Comparison of ENCODE assay signal across 8 mouse cellular contexts in the genomic region with DNA sequence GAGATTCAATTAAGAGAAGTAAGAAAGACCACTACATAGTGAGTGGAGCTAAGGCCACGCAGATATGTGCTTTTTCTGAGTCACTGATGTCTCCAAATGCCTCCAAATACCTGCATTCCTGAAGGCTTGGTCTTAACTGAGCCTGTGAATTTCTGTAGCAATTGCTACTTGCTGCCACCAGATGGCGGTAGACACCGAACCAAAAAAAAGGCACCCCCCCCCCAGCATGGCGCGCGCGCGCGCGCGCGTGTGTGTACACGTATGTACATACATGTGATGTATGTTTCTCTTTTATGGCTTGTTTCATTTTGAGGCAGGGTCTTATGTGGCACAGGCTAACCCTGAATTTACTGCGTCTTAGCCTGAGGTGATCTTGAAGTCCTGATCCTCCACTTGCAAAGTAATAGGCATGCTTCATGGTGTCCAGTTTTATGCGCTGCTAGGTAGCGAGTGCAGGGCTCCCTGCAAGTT. TPM values are rescaled to one million over a fixed set of nuclear protein-coding genes. Genes with fewer than 3 reads are reported as not detected.
DNase-seq lines count a peak whose midpoint lies in the region; ATAC-seq and TF ChIP-seq lines count a peak whose summit lies in the region.

No protein-coding gene starts in this region.

- DNase-seq in kidney, adult 2 months = no peak
- DNase-seq in kidney, adult 18-20 months = no peak
- peak; percentile 20 for DNase-seq in ES-E14 (ENCODE audit: low read depth, low spot score)
- no peak for DNase-seq in layer of hippocampus, adult 9-10 months (ENCODE audit: low spot score)
- no peak for DNase-seq in layer of hippocampus, adult 11-12 months (ENCODE audit: low spot score)

- peak; percentile 56 for TF ChIP-seq CTCF in kidney, adult 2 months (conservative IDR thresholded peaks at IDR 0.05; ENCODE audit: insufficient read depth, insufficient read length, low read depth, low read length)

- H3K27ac ChIP-seq in kidney, adult 2 months (ENCODE audit: insufficient read depth, low read depth, low read length) = no peak overlapping the region
- H3K27ac ChIP-seq in ES-E14 (ENCODE audit: insufficient read depth, low read depth, low read length, poor library complexity, severe bottlenecking) = no peak overlapping the region
- H3K27ac ChIP-seq in embryonic facial prominence, embryonic 12.5 days = no peak overlapping the region
- H3K27ac ChIP-seq in intestine, embryonic 15.5 days = no peak overlapping the region
- no peak overlapping the region for H3K27ac ChIP-seq in midbrain, embryonic 13.5 days

- H3K4me3 ChIP-seq in kidney, adult 2 months (ENCODE audit: insufficient read depth, low read depth, low read length) = no peak overlapping the region
- H3K4me3 ChIP-seq in ES-E14 (ENCODE audit: insufficient read depth in 1 of 2, low read depth in 1 of 2, low read length in 2 of 2, poor library complexity in 1 of 2, severe bottlenecking in 1 of 2) = no peak overlapping the region
- H3K4me3 ChIP-seq in embryonic facial prominence, embryonic 12.5 days = no peak overlapping the region
- peak overlapping the region; percentile 15; the same call in 1 of the 2 replicates for H3K4me3 ChIP-seq in intestine, embryonic 15.5 days (replicated peaks)
- H3K4me3 ChIP-seq in midbrain, embryonic 13.5 days (replicated peaks) = no peak overlapping the region

- H3K4me1 ChIP-seq in kidney, adult 2 months (ENCODE audit: control insufficient read depth, insufficient read depth, low read length) = no peaks in the 10 kb centered on the region
- no peaks in the 10 kb centered on the region for H3K4me1 ChIP-seq in ES-E14 (ENCODE audit: control insufficient read depth in 2 of 2, insufficient read depth in 2 of 2, low read length in 2 of 2, poor library complexity in 1 of 2)
- H3K4me1 ChIP-seq in embryonic facial prominence, embryonic 12.5 days = no peaks in the 10 kb centered on the region
- no peaks in the 10 kb centered on the region for H3K4me1 ChIP-seq in intestine, embryonic 15.5 days (replicated peaks)
- peaks cover 2% of the 10 kb centered on the region; the same call in 1 of the 2 replicates for H3K4me1 ChIP-seq in midbrain, embryonic 13.5 days (replicated peaks)

- no peaks in the 10 kb centered on the region for H3K36me3 ChIP-seq in kidney, adult 2 months (ENCODE audit: control insufficient read depth, insufficient read depth, low read length)
- H3K36me3 ChIP-seq in ES-E14 (ENCODE audit: control insufficient read depth, insufficient read depth, low read length, poor library complexity, severe bottlenecking) = no peaks in the 10 kb centered on the region
- no peaks in the 10 kb centered on the region for H3K36me3 ChIP-seq in embryonic facial prominence, embryonic 12.5 days
- H3K36me3 ChIP-seq in intestine, embryonic 15.5 days = no peaks in the 10 kb centered on the region
- H3K36me3 ChIP-seq in midbrain, embryonic 13.5 days = no peaks in the 10 kb centered on the region

- no peak for ATAC-seq in embryonic facial prominence, embryonic 12.5 days (ENCODE audit: insufficient number of reproducible peaks, insufficient read depth, low FRiP score, low TSS enrichment)
- ATAC-seq in intestine, embryonic 15.5 days = peak; percentile 67
- ATAC-seq in midbrain, embryonic 13.5 days = peak; percentile 68

- no peaks in the 10 kb centered on the region for H3K27me3 ChIP-seq in kidney, adult 2 months (replicated peaks; ENCODE audit: control insufficient read depth, insufficient read depth, low read length)
- H3K27me3 ChIP-seq in embryonic facial prominence, embryonic 12.5 days = no peaks in the 10 kb centered on the region
- H3K27me3 ChIP-seq in intestine, embryonic 15.5 days (replicated peaks) = no peaks in the 10 kb centered on the region
- no peaks in the 10 kb centered on the region for H3K27me3 ChIP-seq in midbrain, embryonic 13.5 days

- TF ChIP-seq POLR2A in kidney, adult 2 months (IDR thresholded peaks at IDR 0.05; ENCODE audit: low read depth, low read length) = no peak

- in situ Hi-C loops in ES-E14 (cut with MboI; ENCODE audit: low sequenced_read_pairs in 2 of 2, unreplicated experiment in 2 of 2) = loop anchor here in 1 of 2 experiments (25.0 kb wide), 1 partner anchor 353 kb away; no protein-coding TSS in a partner anchor

- H3K9me3 ChIP-seq in ES-E14 (ENCODE audit: control insufficient read depth, insufficient read depth, low read depth, low read length) = no peaks in the 10 kb centered on the region
- no peaks in the 10 kb centered on the region; the same call in 1 of the 2 replicates for H3K9me3 ChIP-seq in embryonic facial prominence, embryonic 12.5 days
- no peaks in the 10 kb centered on the region for H3K9me3 ChIP-seq in intestine, embryonic 15.5 days
- no peaks in the 10 kb centered on the region for H3K9me3 ChIP-seq in midbrain, embryonic 13.5 days

- H3K4me2 ChIP-seq in embryonic facial prominence, embryonic 12.5 days (replicated peaks) = peak overlapping the region; percentile 37
- H3K4me2 ChIP-seq in intestine, embryonic 15.5 days (replicated peaks) = peak overlapping the region; percentile 41; the same call in 1 of the 2 replicates
- peak overlapping the region; percentile 38 for H3K4me2 ChIP-seq in midbrain, embryonic 13.5 days (replicated peaks)

- WGBS in kidney, adult 2 months = 14% methylated on average over 16 of the region's 16 CpGs
- 22% methylated on average over 16 of the region's 16 CpGs for WGBS in embryonic facial prominence, embryonic 12.5 days
- WGBS in intestine, embryonic 15.5 days = 22% methylated on average over 16 of the region's 16 CpGs
- WGBS in midbrain, embryonic 13.5 days = 22% methylated on average over 16 of the region's 16 CpGs

- H3K9ac ChIP-seq in ES-E14 (ENCODE audit: insufficient read depth, low read depth, low read length, poor library complexity, severe bottlenecking) = no peak overlapping the region
- no peak overlapping the region for H3K9ac ChIP-seq in embryonic facial prominence, embryonic 12.5 days
- H3K9ac ChIP-seq in intestine, embryonic 15.5 days = no peak overlapping the region
- H3K9ac ChIP-seq in midbrain, embryonic 13.5 days (replicated peaks) = no peak overlapping the region

TF ChIP-seq in ES-E14, 5 proteins besides CTCF, POLR2A, EP300 and RAD21:
- TF ChIP-seq ZC3H11A (IDR thresholded peaks at IDR 0.05; ENCODE audit: borderline replicate concordance, low read depth, low read length) (peak; percentile 82), HCFC1 (IDR thresholded peaks at IDR 0.05; ENCODE audit: borderline replicate concordance, insufficient read depth, low read length) (no peak), CHD2 (IDR thresholded peaks at IDR 0.05; ENCODE audit: low read depth, low read length) (no peak), MAFK (IDR thresholded peaks at IDR 0.05; ENCODE audit: insufficient read depth, low read depth, low read length) (no peak), ZNF384 (IDR thresholded peaks at IDR 0.05; ENCODE audit: low read depth, low read length) (peak; percentile 63; the same call in 1 of the 2 replicates)

RNA-seq across cellular contexts. Expression of a gene that starts 54.3 kb away (rescaled TPM):
- not detected in 2 replicates for polyA plus RNA-seq in kidney, adult 2 months (2012; rRNA removed)
- total RNA-seq in ES-E14 (2012; rRNA removed) = 8.4 and 9.8 TPM in 2 replicates
- polyA plus RNA-seq in embryonic facial prominence, embryonic 12.5 days (2016; fragmentation: Nextera tagmentation; extraction: Ambion mirVana) = not detected in 2 replicates
- polyA plus RNA-seq in intestine, embryonic 15.5 days (2015; fragmentation: Nextera tagmentation; extraction: Ambion mirVana) = not detected in 2 replicates
- not detected in 2 replicates for polyA plus RNA-seq in midbrain, embryonic 13.5 days (2015; fragmentation: Nextera tagmentation; extraction: Ambion mirVana)
